Comparison of ENCODE assay signal across 9 mouse cellular contexts in genomic region chr4:119903806-119904205, GRCm38 (mm10).
DNase-seq lines count a peak whose midpoint lies in the region; ATAC-seq and TF ChIP-seq lines count a peak whose summit lies in the region.
"Had no signal": no experiment of that assay in that cellular context is flagged by ENCODE, and none has a peak within 500 bp of the region (broad histone marks: within the 10 kb centered on the region; RNA-seq: fewer than 3 reads in every experiment).

No protein-coding gene starts in this region.

- no peak overlapping the region for H3K27ac ChIP-seq in neural tube, embryonic 15.5 days (replicated peaks)
- 0 out of 2 replicates have a peak overlapping the region, but pooled peaks have one; percentile 23 for H3K27ac ChIP-seq in olfactory bulb, adult 2 months (ENCODE audit: insufficient read depth, low read depth, low read length)

- peak; percentile 70 for DNase-seq in heart, adult 11 months
- DNase-seq in heart, adult 8-10 months (ENCODE audit: low spot score), result no peak
- DNase-seq in neural tube, embryonic 10.5 days (ENCODE audit: extremely low spot score, low spot score), result peak; percentile 34
- peak; percentile 82 for DNase-seq in embryo, embryonic 11 days
- no peak for DNase-seq in cerebellum, postnatal 25 days
- no peak for DNase-seq in left cerebral cortex, postnatal 25 days (ENCODE audit: low spot score in 2 of 2)
- DNase-seq: cerebellum, adult 9-11 months had no signal

- whole genome bisulfite sequencing in neural tube, embryonic 15.5 days, result 61% methylated on average over 1 of the region's 1 CpGs
- WGBS in olfactory bulb, adult 2 months, result 83% methylated on average over 1 of the region's 1 CpGs

- no peaks in the 10 kb centered on the region for H3K36me3 ChIP-seq in neural tube, embryonic 15.5 days

- TF ChIP-seq POLR2A in olfactory bulb, adult 2 months (IDR thresholded peaks at IDR 0.05; ENCODE audit: insufficient read depth, low read depth, low read length), result no peak

- no peak for ATAC-seq in neural tube, embryonic 15.5 days (ENCODE audit: low FRiP score)

- H3K4me1 ChIP-seq in neural tube, embryonic 15.5 days, result peaks cover 21% of the 10 kb centered on the region
- peaks cover 29% of the 10 kb centered on the region for H3K4me1 ChIP-seq in olfactory bulb, adult 2 months (ENCODE audit: control insufficient read depth, insufficient read depth, low read length)

- TF ChIP-seq CTCF in olfactory bulb, adult 2 months (IDR thresholded peaks at IDR 0.05; ENCODE audit: insufficient read depth, low read depth, low read length), result no peak

- no peak overlapping the region for H3K4me3 ChIP-seq in neural tube, embryonic 15.5 days (replicated peaks)
- no peak overlapping the region for H3K4me3 ChIP-seq in olfactory bulb, adult 2 months (ENCODE audit: insufficient read depth, low read depth, low read length)

- intact Hi-C loops in left cerebral cortex, postnatal 25 days (cut with DNase I), result loop anchor here (5.0 kb wide), 4 partner anchors 63 to 142 kb away; no protein-coding TSS in a partner anchor

- no peaks in the 10 kb centered on the region for H3K27me3 ChIP-seq in neural tube, embryonic 15.5 days (replicated peaks)

- H3K9ac ChIP-seq in neural tube, embryonic 15.5 days (replicated peaks), result no peak overlapping the region

- no peak overlapping the region for H3K4me2 ChIP-seq in neural tube, embryonic 15.5 days

- H3K9me3 ChIP-seq in neural tube, embryonic 15.5 days (replicated peaks), result no peaks in the 10 kb centered on the region

Comparison
In these comparisons a context has a peak if more than half of its experiments do, and no peak if none do; other contexts are left out.
1. DNase-seq: peak in heart, adult 11 months (single experiment), neural tube, embryonic 10.5 days (single experiment) and embryo, embryonic 11 days (single experiment); none in heart, adult 8-10 months (single experiment), cerebellum, postnatal 25 days (0 of 2) and left cerebral cortex, postnatal 25 days (0 of 2).